Mouse (Mus musculus) thymus, postnatal 36 days (tissue): Measurements from ENCODE around the gene Ppef2.

Experiments
- DNase-seq, 2 experiments: peaks; one replicate each; pipeline ENCODE4 v3.0.0; 2022; ENCODE audit warnings: mixed read lengths in 2 of 2

The Ppef2 gene

DNA sequence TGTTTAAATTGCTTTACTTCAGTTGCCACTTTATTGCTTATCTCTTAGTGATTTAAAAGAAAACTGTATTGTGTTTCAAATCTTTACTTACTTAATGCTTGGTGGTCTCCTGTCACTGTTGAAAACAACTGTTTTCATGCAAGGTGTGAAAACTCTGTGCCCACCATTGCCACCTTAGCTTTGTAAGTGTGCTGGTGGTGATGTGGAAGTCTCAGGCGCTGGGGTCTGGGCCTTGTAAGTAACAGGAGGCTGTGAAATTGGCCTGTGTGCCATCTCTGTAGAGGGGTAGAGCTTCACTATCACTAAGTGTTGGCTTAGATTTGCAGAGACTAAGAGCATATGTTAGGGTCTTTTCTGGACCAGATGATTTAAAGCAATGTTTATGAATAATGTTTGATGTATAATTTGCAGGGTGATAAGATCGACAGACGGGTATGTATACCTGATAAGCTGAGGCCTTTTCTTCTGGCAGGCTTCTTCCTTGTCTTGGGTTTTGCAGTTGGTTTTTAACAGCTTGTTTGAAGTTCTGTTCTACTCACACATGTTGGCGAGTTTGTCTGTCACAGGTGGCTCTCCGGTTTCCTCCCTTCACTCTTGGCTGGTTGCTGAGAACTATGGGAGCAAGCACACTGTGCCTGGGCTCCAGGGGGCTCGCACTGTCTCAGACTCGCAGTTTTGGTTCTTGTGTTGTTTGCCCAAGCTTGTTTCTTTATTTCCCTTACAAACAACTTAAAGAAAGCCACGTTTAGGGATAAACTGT lies 72.8 kb downstream of the Ppef2 start:
- peak; percentile 65 to 76 for DNase-seq
